Mouse (Mus musculus) G1E (cell line): Measurements from ENCODE around the gene Traf6.

Experiments
- CTCF ChIP-seq: IDR thresholded peaks from 2 replicates; pipeline ENCODE4 v1.5.1; 2012; ENCODE audit warnings: low read depth, low read length, inconsistent platforms, mixed read lengths
- GATA1 ChIP-seq: IDR thresholded peaks from 2 replicates; pipeline ENCODE4 v1.6.1; 2012; ENCODE audit warnings: borderline replicate concordance, low read length, inconsistent platforms, mixed read lengths
- GATA2 ChIP-seq: IDR thresholded peaks from 2 replicates; pipeline ENCODE4 v1.6.1; 2012; ENCODE audit warnings: low read depth, low read length, inconsistent platforms, borderline replicate concordance
- POLR2AphosphoS5 ChIP-seq: IDR thresholded peaks from 2 replicates; pipeline ENCODE4 v1.6.1; 2012; ENCODE audit warnings: low read depth, low read length, inconsistent platforms; ENCODE audit not compliant: insufficient replicate concordance
- TAL1 ChIP-seq: conservative IDR thresholded peaks from 2 replicates; pipeline ENCODE4 v1.6.1; 2012; ENCODE audit warnings: low read depth, low read length, inconsistent platforms, mixed read lengths

GRCm38 (mm10) chr2:101688011-101688410, 9.8 kb downstream of the Traf6 start:
- TF ChIP-seq TAL1 (no peak), CTCF (no peak), GATA1 (no peak), POLR2AphosphoS5 (no peak), GATA2 (no peak)
